Mouse (Mus musculus) lung, adult 18-20 months (tissue): ENCODE results near the gene Herc3.
"Not testable (repeated sequence)": the region's sequence is repeated elsewhere in the genome, so short reads cannot be mapped to it uniquely, and the experiment has no call there.

Experiments used
- DNase-seq, 2 experiments: peaks; one replicate each; pipeline ENCODE4 v3.0.0; 2022; ENCODE audit warnings: mixed read lengths in 2 of 2

The Herc3 gene

GRCm38 (mm10) chr6:58862446-58862993 is 31.3 kb downstream of the Herc3 start:
- DNase-seq, result no peak

GRCm38 (mm10) chr6:58863631-58864235 is 32.5 kb downstream of the Herc3 start:
- DNase-seq, result no peak

- not testable (repeated sequence) for DNase-seq
Observed at GRCm38 (mm10) chr6:58867858-58868257, 36.6 kb downstream of the Herc3 start.

GRCm38 (mm10) chr6:58879572-58879971 is 48.3 kb downstream of the Herc3 start:
- no peak for DNase-seq

GRCm38 (mm10) chr6:58879987-58880386 is 48.7 kb downstream of the Herc3 start:
- DNase-seq, result no peak

- no peak for DNase-seq
Observed at GRCm38 (mm10) chr6:58880861-58881260, 49.6 kb downstream of the Herc3 start.

- no peak for DNase-seq
Observed at GRCm38 (mm10) chr6:58881363-58881762, 50.1 kb downstream of the Herc3 start.

- no peak for DNase-seq
Observed at GRCm38 (mm10) chr6:58882271-58882670, 51.0 kb downstream of the Herc3 start.

GRCm38 (mm10) chr6:58889917-58890316 is 58.7 kb downstream of the Herc3 start:
- no peak for DNase-seq

- DNase-seq, result no peak
Observed at GRCm38 (mm10) chr6:58893307-58893706, 62.0 kb downstream of the Herc3 start.

GRCm38 (mm10) chr6:58894994-58895393 is 63.7 kb downstream of the Herc3 start:
- DNase-seq, result no peak

GRCm38 (mm10) chr6:58896648-58897047 is 65.4 kb downstream of the Herc3 start:
- DNase-seq, result no peak

GRCm38 (mm10) chr6:58899076-58899475 is 67.8 kb downstream of the Herc3 start:
- DNase-seq, result no peak

GRCm38 (mm10) chr6:58900536-58900935 is 69.3 kb downstream of the Herc3 start:
- DNase-seq, result no peak

GRCm38 (mm10) chr6:58903171-58903570 is 71.9 kb downstream of the Herc3 start:
- no peak for DNase-seq

- DNase-seq, result no peak
Observed at GRCm38 (mm10) chr6:58904551-58904950, 73.3 kb downstream of the Herc3 start.

- DNase-seq, result no peak
Observed at GRCm38 (mm10) chr6:58906852-58907261, 75.6 kb downstream of the Herc3 start, which contains the start of gene Nap1l5. Nap1l5 (minus strand) TSS chr6:58907076.

- no peak for DNase-seq
Observed at GRCm38 (mm10) chr6:58907336-58907735, 76.1 kb downstream of the Herc3 start.

GRCm38 (mm10) chr6:58907791-58908190 is 76.5 kb downstream of the Herc3 start:
- no peak for DNase-seq

GRCm38 (mm10) chr6:58912842-58913241 is 81.6 kb downstream of the Herc3 start:
- DNase-seq, result no peak

- no peak for DNase-seq
Observed at GRCm38 (mm10) chr6:58913551-58913950, 82.3 kb downstream of the Herc3 start.

GRCm38 (mm10) chr6:58913971-58914370 is 82.7 kb downstream of the Herc3 start:
- no peak for DNase-seq

GRCm38 (mm10) chr6:58916498-58916897 is 85.2 kb downstream of the Herc3 start:
- no peak for DNase-seq

- DNase-seq, result no peak
Observed at GRCm38 (mm10) chr6:58920735-58921134, 89.5 kb downstream of the Herc3 start.

GRCm38 (mm10) chr6:58921623-58922022 is 90.4 kb downstream of the Herc3 start:
- no peak for DNase-seq
